Mouse (Mus musculus): ENCODE measurements around the gene Wipf3. TPM values are rescaled to one million over a fixed set of nuclear protein-coding genes. Genes with fewer than 3 reads are reported as not detected.

Wipf3 gene
- polyA plus RNA-seq, 1 experiment from 2014 or later = 2.8 TPM

DNA sequence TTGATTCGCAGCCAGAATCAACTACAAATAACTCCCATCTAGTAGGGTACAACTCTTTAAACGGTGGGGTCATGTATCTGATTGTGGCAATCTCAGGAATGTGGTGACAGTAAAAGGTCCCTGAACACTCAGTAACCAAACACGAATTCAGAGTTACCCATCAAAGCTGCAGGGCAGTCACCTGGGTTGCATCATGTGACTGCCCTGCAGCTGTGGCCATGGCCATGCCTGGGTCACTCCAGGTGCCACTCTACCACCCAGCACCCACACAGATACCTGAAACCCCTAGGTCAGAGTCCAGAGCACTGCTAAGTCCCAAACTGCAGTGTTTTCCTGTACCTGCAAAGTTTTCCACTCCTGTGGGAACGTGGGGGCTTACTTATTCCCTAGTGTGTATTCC is 9.1 kb downstream of the Wipf3 start:
- Histone ChIP-seq H3K4me3 (ENCODE audit: low read depth, low read length) (no peak overlapping the region), H3K4me2 (ENCODE audit: low read depth, low read length) (no peak overlapping the region), H3K36me3 (ENCODE audit: control insufficient read depth, insufficient read depth, low read length) (no peaks in the 10 kb centered on the region), H3K9ac (replicated peaks; ENCODE audit: low read depth, low read length) (no peak overlapping the region), H3K27ac (ENCODE audit: low read depth, low read length) (no peak overlapping the region), H3K4me1 (ENCODE audit: control insufficient read depth, insufficient read depth, low read length) (no peaks in the 10 kb centered on the region), H3K9me3 (ENCODE audit: control insufficient read depth, low read length) (no peaks in the 10 kb centered on the region), H3K27me3 (ENCODE audit: control insufficient read depth, insufficient read depth, low read length) (no peaks in the 10 kb centered on the region)
- 78% methylated on average over 4 of the region's 4 CpGs for WGBS
- no peak for ATAC-seq (ENCODE audit: low read depth)

DNA sequence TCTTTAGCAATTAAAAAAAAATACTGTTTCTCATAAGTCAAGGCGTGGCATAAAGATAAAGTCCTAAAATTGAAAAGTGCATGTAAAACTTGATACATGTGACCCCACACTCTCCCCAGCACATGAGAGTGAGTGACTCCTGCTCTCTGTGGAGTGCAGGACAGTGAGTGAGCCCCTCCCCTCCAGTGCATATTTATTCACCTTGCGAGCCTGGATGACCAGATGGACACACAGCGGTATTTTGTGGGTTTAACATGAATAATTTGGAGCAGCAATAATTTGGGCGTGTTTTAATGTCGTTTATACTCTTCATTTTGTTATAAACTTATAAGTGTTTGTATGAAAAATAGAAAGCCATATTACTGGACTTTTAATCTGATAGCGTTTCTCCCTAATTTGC is 11.3 kb downstream of the Wipf3 start:
- H3K27ac ChIP-seq (ENCODE audit: low read depth, low read length) = no peak overlapping the region
- ATAC-seq (ENCODE audit: low read depth) = no peak
- 95% methylated on average over 6 of the region's 6 CpGs for WGBS
- no peaks in the 10 kb centered on the region for H3K9me3 ChIP-seq (ENCODE audit: control insufficient read depth, low read length)
- H3K9ac ChIP-seq (replicated peaks; ENCODE audit: low read depth, low read length) = no peak overlapping the region
- no peak overlapping the region for H3K4me2 ChIP-seq (ENCODE audit: low read depth, low read length)
- no peak overlapping the region for H3K4me3 ChIP-seq (ENCODE audit: low read depth, low read length)
- no peaks in the 10 kb centered on the region for H3K27me3 ChIP-seq (ENCODE audit: control insufficient read depth, insufficient read depth, low read length)
- H3K4me1 ChIP-seq (ENCODE audit: control insufficient read depth, insufficient read depth, low read length) = no peaks in the 10 kb centered on the region
- H3K36me3 ChIP-seq (ENCODE audit: control insufficient read depth, insufficient read depth, low read length) = no peaks in the 10 kb centered on the region

DNA sequence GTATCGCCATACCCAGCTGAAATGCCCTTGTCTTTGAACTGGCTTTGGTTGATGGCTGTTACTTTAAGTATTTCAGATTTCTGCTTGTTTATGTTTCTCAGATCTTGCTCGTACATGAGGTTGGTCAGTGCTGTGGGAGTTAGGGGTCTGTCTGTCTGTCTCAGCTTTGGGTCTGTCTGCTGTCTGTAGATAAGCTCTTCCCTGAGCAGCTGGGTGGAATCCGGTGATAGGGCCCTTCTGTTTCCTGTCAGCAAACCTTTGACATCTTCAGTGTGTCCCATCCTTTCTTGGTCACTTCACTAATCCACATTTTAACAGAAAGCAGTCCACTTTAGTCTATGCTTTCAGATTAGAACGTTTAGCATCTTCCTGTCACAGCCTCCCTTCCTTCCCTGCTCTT is 14.3 kb downstream of the Wipf3 start:
- H3K27me3 ChIP-seq (ENCODE audit: control insufficient read depth, insufficient read depth, low read length) = no peaks in the 10 kb centered on the region
- no peak for ATAC-seq (ENCODE audit: low read depth)
- H3K9me3 ChIP-seq (ENCODE audit: control insufficient read depth, low read length) = no peaks in the 10 kb centered on the region
- WGBS = 84% methylated on average over 4 of the region's 4 CpGs
- no peaks in the 10 kb centered on the region for H3K4me1 ChIP-seq (ENCODE audit: control insufficient read depth, insufficient read depth, low read length)
- no peak overlapping the region for H3K4me3 ChIP-seq (ENCODE audit: low read depth, low read length)
- H3K4me2 ChIP-seq (ENCODE audit: low read depth, low read length) = no peak overlapping the region
- H3K27ac ChIP-seq (ENCODE audit: low read depth, low read length) = no peak overlapping the region
- H3K9ac ChIP-seq (replicated peaks; ENCODE audit: low read depth, low read length) = no peak overlapping the region
- H3K36me3 ChIP-seq (ENCODE audit: control insufficient read depth, insufficient read depth, low read length) = no peaks in the 10 kb centered on the region

DNA sequence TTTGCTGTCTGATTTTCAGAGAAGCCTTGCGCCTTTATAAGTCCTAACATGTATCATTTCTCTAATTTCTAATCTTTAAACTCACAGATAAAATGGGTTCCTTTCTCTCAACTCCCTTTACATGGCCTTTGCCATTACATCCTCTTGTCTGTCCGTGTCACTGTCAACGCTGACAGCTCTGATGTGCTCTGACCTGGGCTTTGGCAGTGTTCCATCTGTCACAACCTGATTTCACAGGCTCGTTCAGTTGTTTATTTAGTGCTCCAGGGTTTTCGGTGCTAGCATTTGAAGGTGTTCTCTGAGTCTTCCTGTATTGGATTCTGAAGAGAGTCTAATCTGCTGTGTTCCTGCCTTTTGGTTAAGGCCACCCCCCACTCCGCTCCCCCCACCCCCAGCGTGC is 14.7 kb downstream of the Wipf3 start:
- Histone ChIP-seq H3K4me3 (ENCODE audit: low read depth, low read length) (no peak overlapping the region), H3K4me2 (ENCODE audit: low read depth, low read length) (no peak overlapping the region), H3K27ac (ENCODE audit: low read depth, low read length) (no peak overlapping the region), H3K27me3 (ENCODE audit: control insufficient read depth, insufficient read depth, low read length) (no peaks in the 10 kb centered on the region), H3K9me3 (ENCODE audit: control insufficient read depth, low read length) (no peaks in the 10 kb centered on the region), H3K4me1 (ENCODE audit: control insufficient read depth, insufficient read depth, low read length) (no peaks in the 10 kb centered on the region), H3K36me3 (ENCODE audit: control insufficient read depth, insufficient read depth, low read length) (no peaks in the 10 kb centered on the region), H3K9ac (replicated peaks; ENCODE audit: low read depth, low read length) (no peak overlapping the region)
- no peak for ATAC-seq (ENCODE audit: low read depth)
- 73% methylated on average over 7 of the region's 7 CpGs for WGBS

DNA sequence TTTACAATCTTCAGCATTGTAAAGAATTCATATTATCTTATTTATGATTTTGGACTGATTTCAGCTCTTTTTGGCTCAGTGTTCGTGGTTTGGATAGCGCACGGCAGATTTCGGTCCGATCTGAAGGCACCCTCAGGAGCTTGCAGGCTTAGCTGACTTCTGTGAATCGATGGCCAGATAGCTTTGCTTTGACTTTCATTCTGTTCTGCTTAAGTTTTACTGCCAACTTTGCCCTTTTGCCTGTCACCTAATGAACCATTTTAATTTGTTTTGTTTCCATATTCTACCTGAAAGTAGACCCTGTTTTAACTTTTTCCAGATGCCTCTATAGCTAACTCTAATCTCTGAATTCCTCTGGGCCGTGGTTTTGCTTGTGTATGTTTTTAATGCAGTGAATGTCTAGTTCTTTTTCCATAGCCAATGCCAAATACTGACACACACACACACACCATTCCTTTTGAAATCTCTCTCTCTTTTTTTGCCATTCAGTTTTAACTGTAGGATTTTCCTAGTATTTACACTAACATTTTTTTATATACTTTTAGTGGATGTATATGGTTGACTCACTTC is 15.9 kb downstream of the Wipf3 start:
- no peaks in the 10 kb centered on the region for H3K36me3 ChIP-seq (ENCODE audit: control insufficient read depth, insufficient read depth, low read length)
- H3K4me2 ChIP-seq (ENCODE audit: low read depth, low read length) = no peak overlapping the region
- no peaks in the 10 kb centered on the region for H3K27me3 ChIP-seq (ENCODE audit: control insufficient read depth, insufficient read depth, low read length)
- WGBS = 88% methylated on average over 7 of the region's 7 CpGs
- H3K9ac ChIP-seq (replicated peaks; ENCODE audit: low read depth, low read length) = no peak overlapping the region
- no peaks in the 10 kb centered on the region for H3K9me3 ChIP-seq (ENCODE audit: control insufficient read depth, low read length)
- H3K4me1 ChIP-seq (ENCODE audit: control insufficient read depth, insufficient read depth, low read length) = no peaks in the 10 kb centered on the region
- no peak overlapping the region for H3K27ac ChIP-seq (ENCODE audit: low read depth, low read length)
- no peak overlapping the region for H3K4me3 ChIP-seq (ENCODE audit: low read depth, low read length)
- no peak for ATAC-seq (ENCODE audit: low read depth)

DNA sequence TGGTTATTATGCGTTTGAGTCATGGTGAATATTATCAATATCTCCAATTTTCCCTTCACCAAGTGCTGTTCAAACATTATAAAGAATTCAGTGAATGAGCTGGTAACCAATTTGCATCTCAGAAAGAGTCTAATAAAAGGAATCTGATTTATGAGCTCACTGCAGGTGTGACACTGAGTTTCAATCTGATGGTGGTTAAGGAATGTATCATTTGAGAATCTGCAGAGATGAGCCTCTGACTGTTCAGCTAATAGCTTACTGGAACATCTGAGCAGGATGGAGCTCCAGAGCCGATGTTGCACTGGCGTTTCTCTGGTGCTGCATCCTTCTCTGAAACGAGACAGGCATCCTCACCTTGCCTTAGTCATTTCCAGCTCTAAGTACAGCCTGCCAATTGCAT is 17.9 kb downstream of the Wipf3 start:
- H3K27ac ChIP-seq (ENCODE audit: low read depth, low read length) = peak overlapping the region; percentile 28; the same call in 1 of the 2 replicates
- WGBS = 62% methylated on average over 4 of the region's 4 CpGs
- H3K36me3 ChIP-seq (ENCODE audit: control insufficient read depth, insufficient read depth, low read length) = no peaks in the 10 kb centered on the region
- no peak overlapping the region for H3K9ac ChIP-seq (replicated peaks; ENCODE audit: low read depth, low read length)
- H3K27me3 ChIP-seq (ENCODE audit: control insufficient read depth, insufficient read depth, low read length) = no peaks in the 10 kb centered on the region
- H3K4me1 ChIP-seq (ENCODE audit: control insufficient read depth, insufficient read depth, low read length) = no peaks in the 10 kb centered on the region
- ATAC-seq (ENCODE audit: low read depth) = no peak
- H3K4me2 ChIP-seq (ENCODE audit: low read depth, low read length) = no peak overlapping the region
- H3K4me3 ChIP-seq (ENCODE audit: low read depth, low read length) = no peak overlapping the region
- H3K9me3 ChIP-seq (ENCODE audit: control insufficient read depth, low read length) = no peaks in the 10 kb centered on the region

DNA sequence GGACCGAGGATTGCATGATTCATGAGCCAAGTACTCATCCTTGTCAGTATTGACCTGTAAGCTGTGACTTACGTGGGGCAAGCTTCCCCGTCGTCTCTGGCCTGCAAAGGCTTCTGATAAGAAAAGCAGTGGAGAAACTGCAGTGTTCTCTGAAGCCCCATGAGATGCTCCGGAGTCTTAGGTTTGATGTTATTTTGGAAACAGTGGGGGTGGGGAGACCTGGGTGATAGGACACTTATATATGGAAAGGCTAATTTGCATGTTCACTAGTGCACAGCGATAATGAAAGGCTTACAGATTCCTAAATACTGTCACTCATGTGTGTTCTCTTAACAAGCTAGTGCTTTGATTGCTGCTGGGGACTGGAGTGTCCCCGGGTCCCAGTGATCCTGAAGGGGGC is 30.3 kb downstream of the Wipf3 start:
- no peaks in the 10 kb centered on the region for H3K27me3 ChIP-seq (ENCODE audit: control insufficient read depth, insufficient read depth, low read length)
- H3K9ac ChIP-seq (replicated peaks; ENCODE audit: low read depth, low read length) = no peak overlapping the region
- no peaks in the 10 kb centered on the region for H3K36me3 ChIP-seq (ENCODE audit: control insufficient read depth, insufficient read depth, low read length)
- H3K4me3 ChIP-seq (ENCODE audit: low read depth, low read length) = no peak overlapping the region
- WGBS = 64% methylated on average over 7 of the region's 7 CpGs
- H3K9me3 ChIP-seq (ENCODE audit: control insufficient read depth, low read length) = no peaks in the 10 kb centered on the region
- H3K4me2 ChIP-seq (ENCODE audit: low read depth, low read length) = no peak overlapping the region
- ATAC-seq (ENCODE audit: low read depth) = no peak
- H3K4me1 ChIP-seq (ENCODE audit: control insufficient read depth, insufficient read depth, low read length) = no peaks in the 10 kb centered on the region
- H3K27ac ChIP-seq (ENCODE audit: low read depth, low read length) = no peak overlapping the region

DNA sequence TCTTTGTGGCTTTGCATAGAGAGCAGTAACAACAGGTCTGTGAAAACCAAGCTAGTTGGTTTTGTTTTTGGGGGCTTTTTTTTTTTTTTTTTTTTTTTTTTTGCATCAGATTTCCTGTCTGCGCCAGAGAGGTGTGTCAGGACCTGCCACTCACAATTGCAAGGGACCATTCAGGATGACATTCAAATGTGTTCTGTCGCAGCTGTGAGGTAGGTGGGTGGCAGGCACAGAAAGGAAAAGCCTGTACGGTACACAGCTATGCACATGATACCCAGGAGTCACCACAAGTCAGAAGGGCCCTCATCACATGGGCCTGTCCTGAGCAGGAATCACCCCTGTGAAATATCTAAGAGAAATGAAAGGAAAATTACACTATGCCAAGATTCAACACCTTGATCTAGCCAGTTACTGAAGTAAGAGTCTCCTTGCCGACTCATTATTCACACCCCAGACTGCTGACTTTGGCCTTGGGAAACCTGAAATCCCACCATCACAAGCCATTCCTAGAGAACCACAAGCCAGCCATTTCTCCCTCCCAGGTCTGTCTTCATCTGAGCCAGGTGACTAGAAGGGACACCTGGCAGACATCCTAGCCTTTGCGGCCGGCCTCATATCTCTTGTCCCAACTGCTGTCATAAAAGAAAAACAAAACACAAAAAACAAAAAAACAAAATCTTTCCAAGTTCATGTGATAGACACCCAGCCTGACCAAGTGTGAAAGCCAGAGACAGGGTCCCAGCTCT is 30.9 kb downstream of the Wipf3 start:
- ATAC-seq (ENCODE audit: low read depth) = no peak
- Histone ChIP-seq H3K4me2 (ENCODE audit: low read depth, low read length) (no peak overlapping the region), H3K27ac (ENCODE audit: low read depth, low read length) (no peak overlapping the region), H3K4me3 (ENCODE audit: low read depth, low read length) (no peak overlapping the region), H3K9me3 (ENCODE audit: control insufficient read depth, low read length) (no peaks in the 10 kb centered on the region), H3K9ac (replicated peaks; ENCODE audit: low read depth, low read length) (no peak overlapping the region), H3K27me3 (ENCODE audit: control insufficient read depth, insufficient read depth, low read length) (no peaks in the 10 kb centered on the region), H3K4me1 (ENCODE audit: control insufficient read depth, insufficient read depth, low read length) (no peaks in the 10 kb centered on the region), H3K36me3 (ENCODE audit: control insufficient read depth, insufficient read depth, low read length) (no peaks in the 10 kb centered on the region)
- WGBS = 86% methylated on average over 6 of the region's 6 CpGs

DNA sequence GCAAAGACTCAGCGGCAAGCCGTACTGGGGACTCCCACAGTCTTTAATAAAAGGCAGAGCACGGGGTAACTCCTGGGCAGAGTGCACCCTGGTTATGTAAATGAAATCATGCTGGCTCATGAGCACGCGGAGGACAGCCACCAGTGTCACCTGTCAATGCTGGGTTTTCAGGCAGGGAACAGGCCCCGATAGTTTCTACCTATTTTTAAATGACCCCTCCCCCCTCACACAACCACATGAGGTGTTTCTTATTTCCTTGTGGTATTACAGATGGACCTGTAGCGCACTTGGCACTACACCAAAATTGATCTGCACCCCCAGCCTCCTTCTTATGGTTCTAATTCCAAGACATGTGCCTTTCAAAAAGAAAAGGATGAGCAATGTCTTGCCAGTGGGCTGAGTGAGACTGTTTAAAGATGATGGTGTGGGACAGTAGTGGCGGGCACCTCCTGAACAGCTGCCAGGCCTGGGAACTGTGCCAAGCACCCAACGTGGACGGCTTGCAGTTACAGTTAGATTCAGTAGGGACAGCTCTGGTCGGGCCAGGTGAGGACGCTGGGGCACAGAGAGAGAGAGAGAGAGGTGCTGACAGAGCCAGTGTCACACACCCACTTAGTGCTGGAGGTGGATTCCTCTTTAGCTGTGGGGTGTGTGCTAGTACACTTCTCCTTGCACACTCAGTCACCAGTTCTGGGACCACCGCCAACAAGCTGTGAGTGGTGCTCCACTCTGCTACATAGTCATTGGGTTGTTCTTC is 31.7 kb downstream of the Wipf3 start:
- WGBS = 63% methylated on average over 13 of the region's 13 CpGs
- H3K9me3 ChIP-seq (ENCODE audit: control insufficient read depth, low read length) = no peaks in the 10 kb centered on the region
- peak; percentile 31; the same call in 1 of the 2 replicates for ATAC-seq (ENCODE audit: low read depth)
- H3K36me3 ChIP-seq (ENCODE audit: control insufficient read depth, insufficient read depth, low read length) = no peaks in the 10 kb centered on the region
- no peak overlapping the region for H3K9ac ChIP-seq (replicated peaks; ENCODE audit: low read depth, low read length)
- no peak overlapping the region for H3K4me3 ChIP-seq (ENCODE audit: low read depth, low read length)
- no peaks in the 10 kb centered on the region for H3K27me3 ChIP-seq (ENCODE audit: control insufficient read depth, insufficient read depth, low read length)
- no peak overlapping the region for H3K4me2 ChIP-seq (ENCODE audit: low read depth, low read length)
- H3K27ac ChIP-seq (ENCODE audit: low read depth, low read length) = no peak overlapping the region
- no peaks in the 10 kb centered on the region for H3K4me1 ChIP-seq (ENCODE audit: control insufficient read depth, insufficient read depth, low read length)
